22 mouse cellular contexts compared by ENCODE assay signal in the genomic region with DNA sequence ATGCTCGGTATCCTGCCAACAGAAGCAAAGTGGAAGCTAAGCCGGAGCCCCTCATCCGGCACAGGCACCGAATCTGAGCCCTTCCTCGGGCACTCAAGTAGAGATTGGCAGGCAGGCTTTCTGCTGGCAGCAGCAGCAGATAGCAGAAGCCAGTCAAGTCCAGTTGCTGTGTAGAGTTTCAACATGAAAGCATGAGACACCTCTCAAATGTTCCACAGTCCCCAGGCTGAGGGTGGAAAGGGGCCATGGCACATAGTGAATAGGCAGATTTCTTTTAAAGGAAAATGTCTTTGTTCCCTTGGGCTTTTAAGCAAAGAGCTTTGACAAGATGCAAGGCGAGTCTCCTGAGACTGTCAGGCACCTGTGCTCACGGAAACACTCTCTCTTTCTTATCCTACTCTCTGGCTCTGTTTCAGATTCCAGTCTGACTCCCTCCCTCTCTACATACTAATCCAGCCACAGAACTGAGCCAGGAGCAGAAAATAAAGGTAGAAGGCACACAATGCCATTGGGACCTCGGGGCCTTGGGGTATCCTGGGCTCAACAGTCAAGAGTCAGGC.
DNase-seq lines count a peak whose midpoint lies in the region; ATAC-seq lines count a peak whose summit lies in the region.
"Had no signal": no experiment of that assay in that cellular context is flagged by ENCODE, and none has a peak within 500 bp of the region (broad histone marks: within the 10 kb centered on the region; RNA-seq: fewer than 3 reads in every experiment).

No protein-coding gene starts in this region.

- no peaks in the 10 kb centered on the region for H3K9me3 ChIP-seq in forebrain, embryonic 14.5 days (replicated peaks; ENCODE audit: control insufficient read depth, low read length)
- no peaks in the 10 kb centered on the region for H3K9me3 ChIP-seq in forebrain, embryonic 11.5 days (ENCODE audit: control insufficient read depth, low read length)
- no peaks in the 10 kb centered on the region for H3K9me3 ChIP-seq in heart, embryonic 10.5 days
- no peaks in the 10 kb centered on the region for H3K9me3 ChIP-seq in midbrain, embryonic 10.5 days (replicated peaks)
- no peaks in the 10 kb centered on the region for H3K9me3 ChIP-seq in midbrain, embryonic 11.5 days (ENCODE audit: control insufficient read depth, low read length)
- H3K9me3 ChIP-seq: forebrain, embryonic 15.5 days; hindbrain, embryonic 15.5 days; intestine, embryonic 15.5 days; neural tube, embryonic 12.5 days had no signal

- no peak for ATAC-seq in forebrain, embryonic 14.5 days
- no peak for ATAC-seq in forebrain, embryonic 11.5 days (replicated peaks; ENCODE audit: low FRiP score)
- no peak for ATAC-seq in midbrain, embryonic 11.5 days (ENCODE audit: low FRiP score)
- ATAC-seq: CD4-positive, CD25-positive, alpha-beta regulatory T cell, adult 4 months; forebrain, embryonic 15.5 days; intestine, embryonic 15.5 days had no signal

- H3K9ac ChIP-seq in forebrain, embryonic 14.5 days (ENCODE audit: low read length): no peak overlapping the region
- no peak overlapping the region for H3K9ac ChIP-seq in forebrain, embryonic 11.5 days (ENCODE audit: low read length)
- no peak overlapping the region for H3K9ac ChIP-seq in midbrain, embryonic 11.5 days (ENCODE audit: low read length)
- H3K9ac ChIP-seq: forebrain, embryonic 15.5 days; hindbrain, embryonic 15.5 days; intestine, embryonic 15.5 days; neural tube, embryonic 12.5 days had no signal

- WGBS in forebrain, embryonic 14.5 days: 70% methylated on average over 8 of the region's 8 CpGs
- 75% methylated on average over 8 of the region's 8 CpGs for WGBS in forebrain, embryonic 11.5 days
- 61% methylated on average over 8 of the region's 8 CpGs for WGBS in heart, embryonic 10.5 days
- 75% methylated on average over 8 of the region's 8 CpGs for WGBS in midbrain, embryonic 10.5 days
- WGBS in midbrain, embryonic 11.5 days: 72% methylated on average over 8 of the region's 8 CpGs

- H3K27me3 ChIP-seq in forebrain, embryonic 14.5 days (replicated peaks; ENCODE audit: control insufficient read depth, insufficient read depth, low read length): no peaks in the 10 kb centered on the region
- H3K27me3 ChIP-seq in forebrain, embryonic 11.5 days (ENCODE audit: control insufficient read depth, insufficient read depth, low read length): no peaks in the 10 kb centered on the region
- peaks cover 29% of the 10 kb centered on the region for H3K27me3 ChIP-seq in heart, embryonic 10.5 days (ENCODE audit: insufficient read depth, poor library complexity, severe bottlenecking)
- H3K27me3 ChIP-seq in midbrain, embryonic 10.5 days (ENCODE audit: low read depth, poor library complexity, severe bottlenecking): no peaks in the 10 kb centered on the region
- H3K27me3 ChIP-seq in midbrain, embryonic 11.5 days (ENCODE audit: control insufficient read depth, insufficient read depth, low read length): no peaks in the 10 kb centered on the region
- H3K27me3 ChIP-seq: forebrain, embryonic 15.5 days; hindbrain, embryonic 15.5 days; intestine, embryonic 15.5 days; neural tube, embryonic 12.5 days had no signal

- no peak overlapping the region for H3K27ac ChIP-seq in forebrain, embryonic 14.5 days (ENCODE audit: low read depth, low read length)
- no peak overlapping the region for H3K27ac ChIP-seq in forebrain, embryonic 11.5 days (ENCODE audit: low read depth, low read length)
- H3K27ac ChIP-seq in heart, embryonic 10.5 days: no peak overlapping the region
- H3K27ac ChIP-seq in midbrain, embryonic 10.5 days (replicated peaks): peak overlapping the region; percentile 28; the same call in 1 of the 2 replicates
- no peak overlapping the region for H3K27ac ChIP-seq in midbrain, embryonic 11.5 days (ENCODE audit: low read depth, low read length)
- H3K27ac ChIP-seq: forebrain, embryonic 15.5 days; heart, adult 2 months; hindbrain, embryonic 15.5 days; intestine, embryonic 15.5 days; layer of hippocampus, adult 2 months; neural tube, embryonic 12.5 days had no signal

- H3K4me1 ChIP-seq in forebrain, embryonic 14.5 days (ENCODE audit: control insufficient read depth, insufficient read depth, low read length): no peaks in the 10 kb centered on the region
- H3K4me1 ChIP-seq in forebrain, embryonic 11.5 days (replicated peaks; ENCODE audit: control insufficient read depth, insufficient read depth, low read length): 0 out of 2 replicates have a peak, but pooled peaks cover 2% of the 10 kb centered on the region
- 0 out of 2 replicates have a peak, but pooled peaks cover 6% of the 10 kb centered on the region for H3K4me1 ChIP-seq in heart, embryonic 10.5 days
- peaks cover 29% of the 10 kb centered on the region for H3K4me1 ChIP-seq in midbrain, embryonic 10.5 days
- H3K4me1 ChIP-seq in midbrain, embryonic 11.5 days (ENCODE audit: control insufficient read depth, insufficient read depth, low read length): no peaks in the 10 kb centered on the region
- H3K4me1 ChIP-seq: forebrain, embryonic 15.5 days; hindbrain, embryonic 15.5 days; intestine, embryonic 15.5 days had no signal

- no peak overlapping the region for H3K4me3 ChIP-seq in forebrain, embryonic 14.5 days (ENCODE audit: low read depth, low read length)
- no peak overlapping the region for H3K4me3 ChIP-seq in forebrain, embryonic 11.5 days (ENCODE audit: low read depth, low read length)
- no peak overlapping the region for H3K4me3 ChIP-seq in heart, embryonic 10.5 days
- H3K4me3 ChIP-seq in midbrain, embryonic 10.5 days: no peak overlapping the region
- no peak overlapping the region for H3K4me3 ChIP-seq in midbrain, embryonic 11.5 days (ENCODE audit: low read depth, low read length)
- H3K4me3 ChIP-seq: erythroblast, embryonic 14.5 days; forebrain, embryonic 15.5 days; heart, adult 2 months; hindbrain, embryonic 15.5 days; intestine, embryonic 15.5 days; layer of hippocampus, adult 2 months; neural tube, embryonic 12.5 days had no signal

- DNase-seq in forebrain, embryonic 14.5 days (ENCODE audit: low spot score): peak; percentile 23
- no peak for DNase-seq in forebrain, embryonic 11.5 days (ENCODE audit: low spot score)
- peak; percentile 88 for DNase-seq in heart, adult 11 months
- DNase-seq in heart, embryonic 10.5 days (ENCODE audit: low spot score): no peak
- no peak for DNase-seq in midbrain, embryonic 10.5 days (ENCODE audit: low spot score)
- no peak for DNase-seq in midbrain, embryonic 11.5 days (ENCODE audit: low spot score, missing footprints)
- DNase-seq in skeletal muscle tissue, adult 2 months (ENCODE audit: low read depth, low spot score): peak; percentile 4
- DNase-seq: adrenal gland, postnatal 14 days; cerebellum, adult 9-10 months; kidney, adult 8-10 months; kidney, postnatal 10 days; lung, postnatal 4 days; right cerebral cortex, postnatal 14 days; spleen, adult 18-20 months had no signal

- H3K36me3 ChIP-seq in forebrain, embryonic 14.5 days (ENCODE audit: control insufficient read depth, insufficient read depth, low read length): no peaks in the 10 kb centered on the region
- H3K36me3 ChIP-seq in forebrain, embryonic 11.5 days (ENCODE audit: control insufficient read depth, insufficient read depth, low read length): no peaks in the 10 kb centered on the region
- H3K36me3 ChIP-seq in heart, embryonic 10.5 days: no peaks in the 10 kb centered on the region
- H3K36me3 ChIP-seq in midbrain, embryonic 10.5 days: no peaks in the 10 kb centered on the region
- no peaks in the 10 kb centered on the region for H3K36me3 ChIP-seq in midbrain, embryonic 11.5 days (ENCODE audit: control insufficient read depth, insufficient read depth, low read length)
- H3K36me3 ChIP-seq: forebrain, embryonic 15.5 days; hindbrain, embryonic 15.5 days; intestine, embryonic 15.5 days; neural tube, embryonic 12.5 days had no signal

- H3K4me2 ChIP-seq in forebrain, embryonic 14.5 days (ENCODE audit: low read length): no peak overlapping the region
- no peak overlapping the region for H3K4me2 ChIP-seq in forebrain, embryonic 11.5 days (ENCODE audit: low read depth, low read length, severe bottlenecking)
- H3K4me2 ChIP-seq in midbrain, embryonic 11.5 days: no peak overlapping the region
- H3K4me2 ChIP-seq: forebrain, embryonic 15.5 days; hindbrain, embryonic 15.5 days; intestine, embryonic 15.5 days; neural tube, embryonic 12.5 days had no signal

Comparison
In these comparisons a context has a peak if more than half of its experiments do, and no peak if none do; other contexts are left out.
1. DNase-seq: peak in forebrain, embryonic 14.5 days (single experiment), heart, adult 11 months (single experiment) and skeletal muscle tissue, adult 2 months (single experiment); none in forebrain, embryonic 11.5 days (single experiment), heart, embryonic 10.5 days (single experiment), midbrain, embryonic 10.5 days (single experiment) and midbrain, embryonic 11.5 days (single experiment).